Mouse (Mus musculus) heart, embryonic 10.5 days (tissue): ENCODE data around the gene Gm9803. TPM values are rescaled to one million over a fixed set of nuclear protein-coding genes. Genes with fewer than 3 reads are reported as not detected.

Source experiments
- DNase-seq: peaks from one replicate; pipeline ENCODE4 v3.0.0-alpha.2; 2017; ENCODE audit warnings: low spot score
- H3K27ac ChIP-seq: fragments of 300-500 bp; sonication (generic); 2 replicates; pipeline ENCODE4 v1.5.1; 2016; ENCODE audit warnings: mild to moderate bottlenecking
- H3K27me3 ChIP-seq: fragments of 300-500 bp; sonication (generic); 2 replicates; pipeline ENCODE4 v1.6.1; 2016; ENCODE audit warnings: mild to moderate bottlenecking; ENCODE audit not compliant: poor library complexity, insufficient read depth, severe bottlenecking
- H3K36me3 ChIP-seq: fragments of 300-500 bp; sonication (generic); 2 replicates; pipeline ENCODE4 v1.6.1; 2016; ENCODE audit warnings: mild to moderate bottlenecking, moderate library complexity
- H3K4me1 ChIP-seq: fragments of 300-500 bp; sonication (generic); 2 replicates; pipeline ENCODE4 v1.6.1; 2016; ENCODE audit warnings: mild to moderate bottlenecking
- H3K4me3 ChIP-seq: fragments of 300-500 bp; sonication (generic); 2 replicates; pipeline ENCODE4 v1.5.1; 2016; ENCODE audit warnings: mild to moderate bottlenecking, moderate library complexity
- H3K9me3 ChIP-seq: fragments of 300-500 bp; sonication (generic); 2 replicates; pipeline ENCODE4 v1.6.1; 2016; ENCODE audit warnings: mild to moderate bottlenecking, moderate library complexity
- WGBS: fragments of 180-500 bp; shearing (Covaris S2); methylation state at CpG from one replicate; pipeline ENCODE4 v1.1.7; 2016; 5-methylcytosine and 5-hydroxymethylcytosine counted together
- polyA plus RNA-seq: library from polyadenylated mRNA; unstranded; fragments of >200 nt; fragmentation: Nextera tagmentation; extraction: Ambion mirVana; gene quantifications from 2 replicates; pipeline ENCODE4 v1.2.1, GENCODE M21; 2016

Gm9803 gene
- polyA plus RNA-seq, 1 experiment from 2014 or later, result 15.2 TPM

DNA sequence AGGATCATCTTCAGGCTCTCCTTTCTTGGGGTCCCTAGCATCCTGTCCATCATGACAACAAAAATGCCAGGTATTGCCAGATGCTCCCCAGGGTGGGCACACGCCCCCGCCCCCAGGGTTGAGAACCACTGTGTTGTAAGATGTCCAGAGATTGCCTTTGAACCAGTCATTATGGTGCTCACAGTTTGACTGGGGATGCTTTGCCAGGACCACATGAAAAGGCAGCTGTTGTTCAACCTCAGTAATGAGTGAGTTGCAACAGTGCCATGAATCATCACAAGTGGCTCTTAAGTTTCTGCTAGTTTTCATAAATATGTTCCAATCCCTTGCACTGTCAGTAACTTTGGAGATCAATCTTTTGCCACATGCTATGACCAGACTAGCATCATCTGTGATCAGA, 3.9 kb upstream of the Gm9803 start:
- WGBS, result 94% methylated on average over 2 of the region's 2 CpGs
- H3K27ac ChIP-seq, result no peak overlapping the region
- no peaks in the 10 kb centered on the region for H3K9me3 ChIP-seq
- DNase-seq, result no peak
- H3K4me1 ChIP-seq, result peaks cover 8% of the 10 kb centered on the region; the same call in 1 of the 2 replicates
- no peaks in the 10 kb centered on the region for H3K27me3 ChIP-seq
- H3K4me3 ChIP-seq, result no peak overlapping the region
- peaks cover 5% of the 10 kb centered on the region for H3K36me3 ChIP-seq

DNA sequence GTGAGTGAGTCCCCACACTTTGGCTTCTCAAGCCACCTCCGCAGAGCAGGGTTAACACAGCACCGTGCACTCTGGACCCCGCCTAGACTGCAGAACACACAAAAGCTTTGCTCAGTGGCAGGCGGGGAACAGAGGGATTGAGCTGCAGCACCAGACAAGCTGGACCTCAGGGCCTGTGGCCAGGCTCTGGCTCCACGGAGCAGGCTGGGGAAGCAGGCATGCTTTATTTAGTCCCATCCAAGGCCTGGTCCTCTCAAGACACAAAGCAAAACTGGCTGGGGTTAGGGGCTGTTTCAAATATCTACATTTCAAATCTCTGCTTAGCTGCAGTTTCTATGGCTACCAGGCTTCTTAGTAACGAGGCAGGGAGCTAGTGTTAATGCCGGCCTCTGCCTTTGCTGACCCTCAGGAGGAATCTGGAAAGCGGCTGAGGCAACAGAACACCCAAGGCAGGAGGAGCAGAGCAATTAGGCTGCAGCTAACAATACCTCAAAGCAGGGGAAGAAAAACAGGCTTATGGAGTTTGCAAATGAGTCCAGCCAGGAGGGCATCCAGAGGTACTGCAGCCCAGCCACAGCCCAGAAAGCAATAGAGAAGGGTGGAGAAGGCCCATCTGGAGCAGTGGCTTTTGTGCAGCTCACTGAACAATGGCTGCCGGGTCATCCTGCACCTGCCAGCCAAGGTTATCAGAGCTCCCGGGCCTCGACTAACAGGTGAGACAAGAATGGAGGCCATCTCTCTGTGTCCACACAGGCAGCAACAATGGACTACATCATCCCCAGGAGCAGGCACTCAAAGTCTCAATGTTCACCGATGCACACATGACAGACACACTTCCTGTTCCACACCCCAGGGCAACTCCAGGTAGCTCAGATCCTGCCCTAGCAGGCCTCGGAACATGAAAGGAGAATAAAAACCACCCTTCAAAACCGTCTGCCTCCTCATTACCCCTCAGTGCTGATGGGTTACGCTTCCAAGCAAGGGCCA, 3.7 kb downstream of the Gm9803 start:
- peaks cover 74% of the 10 kb centered on the region for H3K36me3 ChIP-seq
- no peak overlapping the region for H3K4me3 ChIP-seq
- WGBS, result 61% methylated on average over 15 of the region's 15 CpGs
- H3K27ac ChIP-seq, result no peak overlapping the region
- no peaks in the 10 kb centered on the region for H3K27me3 ChIP-seq
- DNase-seq, result no peak
- H3K4me1 ChIP-seq, result peaks cover 14% of the 10 kb centered on the region
- H3K9me3 ChIP-seq, result no peaks in the 10 kb centered on the region

DNA sequence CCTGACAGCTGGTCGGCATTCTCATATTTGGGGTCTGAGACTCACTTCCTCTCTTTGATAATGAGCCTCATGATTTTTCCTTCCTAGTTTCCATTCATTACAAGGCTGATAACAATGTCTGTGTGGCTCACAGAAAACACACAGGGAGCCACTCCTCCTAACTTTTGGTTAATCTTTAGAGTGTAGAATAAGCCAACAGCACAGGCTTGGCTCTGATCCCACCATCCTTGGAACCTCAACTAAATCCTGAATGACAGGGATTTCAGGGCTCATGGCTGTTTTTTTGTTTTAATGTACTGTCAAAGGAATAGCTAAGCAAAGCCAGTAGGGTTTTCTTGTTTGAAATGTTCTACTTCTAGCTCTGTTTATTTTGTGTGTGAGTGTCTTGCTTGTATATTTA, 10.5 kb downstream of the Gm9803 start:
- Histone ChIP-seq H3K27me3 (no peaks in the 10 kb centered on the region), H3K9me3 (no peaks in the 10 kb centered on the region), H3K27ac (no peak overlapping the region), H3K36me3 (peaks cover 57% of the 10 kb centered on the region), H3K4me1 (peaks cover 13% of the 10 kb centered on the region), H3K4me3 (no peak overlapping the region)
- WGBS, result 68% methylated on average over 1 of the region's 1 CpGs
- DNase-seq, result no peak

DNA sequence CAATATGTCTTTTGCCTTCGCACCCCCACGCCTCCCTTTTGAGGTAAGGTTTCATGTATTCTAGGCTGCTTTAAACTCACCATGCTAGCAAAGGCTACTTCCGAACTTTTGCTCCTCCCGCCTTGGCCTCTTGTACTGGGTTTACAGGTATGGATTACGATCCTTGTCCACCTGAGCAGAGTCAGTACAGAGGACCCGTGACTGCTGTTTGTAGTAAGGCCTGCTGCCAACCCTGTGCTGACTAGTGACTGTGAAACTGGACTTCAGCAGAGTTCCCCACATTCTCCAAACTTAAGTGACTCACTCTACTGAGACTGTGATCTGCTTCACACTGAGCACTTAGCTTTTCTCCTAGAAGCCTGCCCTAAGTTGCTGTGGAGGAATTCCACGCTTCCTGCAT, 13.8 kb downstream of the Gm9803 start:
- Histone ChIP-seq H3K27ac (peak overlapping the region; percentile 36; the same call in 1 of the 2 replicates), H3K4me3 (no peak overlapping the region), H3K27me3 (no peaks in the 10 kb centered on the region), H3K9me3 (no peaks in the 10 kb centered on the region), H3K4me1 (peaks cover 24% of the 10 kb centered on the region), H3K36me3 (peaks cover 26% of the 10 kb centered on the region)
- 84% methylated on average over 7 of the region's 7 CpGs for WGBS
- DNase-seq, result no peak

DNA sequence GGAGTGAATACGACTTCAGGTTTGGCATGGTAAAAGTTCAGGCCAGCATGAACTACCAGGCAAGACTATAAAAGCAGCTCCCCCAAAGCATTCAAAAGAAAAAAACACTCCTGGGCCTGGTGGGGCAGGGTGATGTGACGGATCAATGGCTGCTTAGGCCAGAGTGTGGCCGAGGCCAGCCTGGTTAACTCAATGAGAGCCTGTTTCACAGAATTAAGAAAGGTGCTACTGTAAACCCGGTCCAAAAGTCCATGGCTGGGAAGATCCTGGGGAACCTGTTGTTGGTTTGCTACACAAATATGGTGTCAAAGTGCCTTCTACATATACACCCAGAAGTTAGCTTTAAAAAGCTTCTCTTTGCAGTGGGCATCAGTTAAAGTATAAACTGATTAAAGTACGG, 14.9 kb downstream of the Gm9803 start:
- no peak overlapping the region for H3K4me3 ChIP-seq
- no peak for DNase-seq
- H3K4me1 ChIP-seq, result peaks cover 24% of the 10 kb centered on the region
- peaks cover 21% of the 10 kb centered on the region for H3K36me3 ChIP-seq
- H3K27me3 ChIP-seq, result no peaks in the 10 kb centered on the region
- no peak overlapping the region for H3K27ac ChIP-seq
- H3K9me3 ChIP-seq, result no peaks in the 10 kb centered on the region
- WGBS, result 91% methylated on average over 5 of the region's 5 CpGs

DNA sequence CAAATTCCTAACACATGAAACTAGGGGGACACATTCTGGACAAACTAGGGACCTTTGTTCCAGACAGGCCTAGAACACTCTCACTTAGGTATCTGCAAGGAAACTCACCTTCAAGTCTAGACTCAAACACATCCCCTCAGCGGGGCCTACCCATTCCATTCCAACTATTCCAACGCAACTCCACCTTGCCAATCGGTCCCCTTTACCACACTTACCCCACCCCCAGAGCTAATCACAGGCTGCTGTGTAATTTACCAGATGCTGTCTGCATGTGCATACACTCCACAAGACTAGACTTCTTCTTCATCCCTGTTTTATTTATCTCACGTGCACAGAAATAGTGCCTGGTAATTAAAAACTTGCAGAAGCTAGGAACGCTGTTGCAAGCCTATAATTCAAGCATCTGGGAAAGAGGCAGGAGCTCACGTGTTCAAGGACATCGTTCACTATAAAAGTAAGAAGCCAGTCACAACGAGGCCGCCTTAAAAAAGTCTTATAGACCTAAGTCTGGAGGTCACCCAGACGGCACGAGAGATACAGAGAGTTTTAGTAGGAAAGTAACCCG, 15.9 kb downstream of the Gm9803 start:
- no peak for DNase-seq
- H3K9me3 ChIP-seq, result no peaks in the 10 kb centered on the region
- H3K27ac ChIP-seq, result peak overlapping the region; percentile 95
- H3K27me3 ChIP-seq, result no peaks in the 10 kb centered on the region
- H3K4me1 ChIP-seq, result peaks cover 24% of the 10 kb centered on the region
- H3K4me3 ChIP-seq, result peak overlapping the region; percentile 92
- H3K36me3 ChIP-seq, result peaks cover 21% of the 10 kb centered on the region
- WGBS, result 17% methylated on average over 12 of the region's 12 CpGs

DNA sequence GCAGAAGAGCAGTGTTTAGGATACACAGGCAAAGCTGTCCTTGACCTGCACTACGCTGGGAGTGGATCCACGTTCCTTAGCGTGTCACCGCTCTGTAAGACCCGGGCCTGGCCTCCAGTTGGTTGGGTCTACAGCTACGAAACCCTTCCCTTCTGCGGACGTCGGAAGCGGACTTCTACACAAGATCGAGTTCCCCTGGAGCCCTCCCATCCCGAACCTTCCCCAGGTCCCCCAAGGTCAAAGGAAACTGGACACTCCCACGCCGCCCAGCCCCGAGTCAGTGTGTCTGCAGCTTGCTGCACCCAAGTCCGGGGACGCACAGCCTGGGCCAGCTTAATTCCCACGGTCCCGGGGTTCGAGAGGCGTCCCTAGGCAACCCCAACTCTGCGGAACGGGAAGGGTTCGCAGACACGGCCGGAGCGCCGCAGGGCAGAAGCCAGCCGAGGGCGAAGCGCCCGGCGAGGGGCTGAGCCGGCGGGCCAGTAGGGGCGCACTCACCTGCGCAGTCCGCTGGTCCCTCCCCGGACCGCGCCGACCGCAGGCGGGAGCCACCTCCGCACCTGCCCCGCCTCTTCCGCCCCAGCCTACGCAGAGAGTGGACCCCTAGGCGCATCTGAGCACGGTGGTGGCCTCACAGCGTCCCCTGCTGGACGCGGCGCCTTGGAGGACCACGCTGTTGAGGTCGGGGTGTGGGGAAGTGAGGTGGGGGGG, 16.7 kb downstream of the Gm9803 start, which contains the start of gene 1700021F05Rik:
1700021F05Rik (minus strand) TSS at position 553 of the 711 bp plus-strand sequence.
- peaks cover 24% of the 10 kb centered on the region for H3K4me1 ChIP-seq
- peaks cover 14% of the 10 kb centered on the region for H3K36me3 ChIP-seq
- H3K27ac ChIP-seq, result peak within 1 kb of the TSS; percentile 95
- peak; percentile 96 for DNase-seq
- H3K4me3 ChIP-seq, result peak within 1 kb of the TSS; percentile 92
- H3K9me3 ChIP-seq, result no peaks in the 10 kb centered on the region
- H3K27me3 ChIP-seq, result no peaks in the 10 kb centered on the region
- WGBS, result under 1% methylated on average over 49 of the region's 56 CpGs

DNA sequence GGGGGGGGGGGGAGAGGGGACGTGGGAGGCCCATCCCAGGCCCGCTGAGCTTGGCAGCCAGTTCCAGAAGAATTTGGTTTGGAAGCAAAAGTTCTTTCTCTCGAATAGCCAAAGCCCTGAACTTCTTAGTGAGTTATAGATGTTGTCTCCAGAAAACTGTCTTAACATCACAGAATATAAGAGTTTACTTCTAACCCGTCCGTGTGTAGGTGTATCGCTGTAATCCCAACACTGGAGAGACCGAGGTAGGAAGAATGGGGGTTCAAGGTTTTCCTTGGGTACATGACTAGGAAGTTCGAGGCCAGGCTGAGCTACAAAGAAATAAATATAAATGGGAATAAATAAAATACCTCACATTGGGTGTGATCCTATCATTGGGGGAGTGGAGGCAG, 17.3 kb downstream of the Gm9803 start:
- Histone ChIP-seq H3K4me3 (peak overlapping the region; percentile 92), H3K27ac (peak overlapping the region; percentile 95)
- WGBS, result 38% methylated on average over 8 of the region's 8 CpGs

DNA sequence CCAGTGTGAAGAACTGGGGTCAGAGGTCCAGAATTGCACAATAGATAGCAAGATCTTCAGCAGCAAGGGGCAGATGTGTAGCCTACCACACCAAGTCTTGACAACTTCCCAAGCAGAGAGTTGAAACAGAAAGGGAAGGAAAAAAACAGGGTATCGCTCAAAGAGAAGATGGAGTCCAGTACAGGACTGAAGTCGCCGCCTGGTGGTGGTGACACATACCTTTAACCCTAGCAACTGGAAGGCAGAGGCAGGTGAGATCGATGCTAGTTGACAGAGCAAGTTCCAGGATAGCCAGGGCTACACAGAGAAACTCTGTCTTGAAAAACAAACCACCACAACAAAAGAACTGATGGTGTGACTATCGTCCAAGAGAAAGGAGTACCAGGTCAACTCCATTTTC, 25.5 kb downstream of the Gm9803 start:
- no peak overlapping the region for H3K4me3 ChIP-seq
- no peak for DNase-seq
- no peaks in the 10 kb centered on the region for H3K4me1 ChIP-seq
- H3K9me3 ChIP-seq, result no peaks in the 10 kb centered on the region
- no peak overlapping the region for H3K27ac ChIP-seq
- H3K27me3 ChIP-seq, result no peaks in the 10 kb centered on the region
- WGBS, result 56% methylated on average over 5 of the region's 5 CpGs
- H3K36me3 ChIP-seq, result no peaks in the 10 kb centered on the region

More for the DNA sequence above, 17.3 kb downstream of the Gm9803 start:
- DNase-seq, result no peak
- Histone ChIP-seq H3K9me3 (no peaks in the 10 kb centered on the region), H3K36me3 (peaks cover 9% of the 10 kb centered on the region), H3K27me3 (no peaks in the 10 kb centered on the region), H3K4me1 (peaks cover 24% of the 10 kb centered on the region)

DNA sequence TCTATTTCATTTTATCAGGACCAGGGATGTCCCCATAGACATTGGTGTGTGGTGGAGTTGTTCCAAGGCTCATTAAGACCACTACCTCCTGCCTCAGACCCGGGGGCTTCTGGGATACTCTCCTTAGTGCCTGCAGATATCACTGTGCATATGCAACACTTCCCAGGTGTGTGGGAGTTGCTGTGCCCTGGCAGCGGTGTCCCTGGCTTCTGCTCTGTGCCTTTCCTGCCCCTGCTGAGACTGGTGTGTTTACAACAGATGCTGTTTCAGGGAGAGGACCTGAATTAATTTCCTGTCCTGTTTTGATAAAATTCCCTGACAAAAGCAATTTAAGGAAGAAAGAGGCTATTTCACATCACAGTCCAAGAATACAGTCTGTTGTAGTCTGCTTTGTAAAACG, 27.0 kb downstream of the Gm9803 start:
- WGBS, result 23% methylated on average over 3 of the region's 3 CpGs
- no peak for DNase-seq
- H3K36me3 ChIP-seq, result no peaks in the 10 kb centered on the region

DNA sequence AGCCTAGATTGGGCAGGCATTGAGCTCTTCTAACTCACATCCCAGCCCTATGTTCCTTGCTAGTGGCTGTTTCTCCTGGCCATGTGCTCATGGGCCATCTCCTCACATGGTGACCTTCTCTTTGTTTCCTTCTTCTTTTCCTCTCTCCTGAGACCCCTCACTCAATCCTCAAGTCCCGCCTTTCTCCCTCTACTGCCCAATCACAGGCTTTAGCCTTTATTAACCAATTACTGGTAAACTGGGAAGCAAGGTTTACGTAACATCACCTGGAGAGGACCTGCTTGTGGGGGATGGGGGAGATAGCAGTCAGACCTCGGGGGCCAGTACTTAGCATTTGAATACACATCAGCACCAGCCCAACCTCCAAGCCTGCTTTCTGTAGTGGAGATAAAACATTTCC, 27.5 kb downstream of the Gm9803 start:
- no peaks in the 10 kb centered on the region for H3K27me3 ChIP-seq
- DNase-seq, result no peak
- no peaks in the 10 kb centered on the region for H3K4me1 ChIP-seq
- 20% methylated on average over 3 of the region's 3 CpGs for WGBS
- no peak overlapping the region for H3K4me3 ChIP-seq
- no peaks in the 10 kb centered on the region for H3K9me3 ChIP-seq
- H3K36me3 ChIP-seq, result no peaks in the 10 kb centered on the region
- H3K27ac ChIP-seq, result no peak overlapping the region

More for the DNA sequence above, 27.0 kb downstream of the Gm9803 start:
- no peak overlapping the region for H3K27ac ChIP-seq
- H3K9me3 ChIP-seq, result no peaks in the 10 kb centered on the region
- H3K4me3 ChIP-seq, result no peak overlapping the region
- no peaks in the 10 kb centered on the region for H3K4me1 ChIP-seq
- H3K27me3 ChIP-seq, result no peaks in the 10 kb centered on the region

DNA sequence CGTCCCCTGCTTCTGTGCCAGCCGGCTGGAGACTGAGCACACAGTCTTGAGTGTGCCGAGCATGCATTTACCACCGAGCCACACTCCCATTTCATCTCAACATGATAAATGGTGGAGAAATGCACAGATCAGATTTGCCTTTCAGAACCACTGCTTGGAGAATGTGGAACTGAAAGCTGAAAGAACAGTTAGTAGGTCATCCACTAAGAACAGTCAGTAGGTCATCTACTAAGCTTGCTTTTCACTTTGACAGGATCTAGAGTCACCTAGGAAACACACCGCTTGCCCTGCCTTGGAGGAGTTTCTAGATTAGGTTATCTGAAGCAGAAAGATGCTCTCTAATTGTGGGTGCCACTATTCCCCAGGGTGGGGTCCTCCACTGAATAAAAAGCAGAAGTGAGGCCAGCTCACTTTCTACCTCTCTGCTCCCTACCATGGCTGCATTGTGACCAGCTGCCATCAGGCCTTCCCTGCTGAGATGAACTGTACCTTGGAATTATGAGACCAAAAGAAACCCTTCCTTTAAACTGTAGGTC, 33.8 kb downstream of the Gm9803 start:
- no peaks in the 10 kb centered on the region for H3K9me3 ChIP-seq
- no peaks in the 10 kb centered on the region for H3K27me3 ChIP-seq
- no peak overlapping the region for H3K27ac ChIP-seq
- no peak overlapping the region for H3K4me3 ChIP-seq
- WGBS, result 75% methylated on average over 5 of the region's 5 CpGs
- no peaks in the 10 kb centered on the region for H3K4me1 ChIP-seq
- no peaks in the 10 kb centered on the region for H3K36me3 ChIP-seq
- DNase-seq, result no peak
